Mouse (Mus musculus): ENCODE measurements around the gene Rbfox2. TPM values are rescaled to one million over a fixed set of nuclear protein-coding genes. Genes with fewer than 3 reads are reported as not detected.

Gene Rbfox2
- polyA plus RNA-seq, 1 experiment = 6.6 TPM

DNA sequence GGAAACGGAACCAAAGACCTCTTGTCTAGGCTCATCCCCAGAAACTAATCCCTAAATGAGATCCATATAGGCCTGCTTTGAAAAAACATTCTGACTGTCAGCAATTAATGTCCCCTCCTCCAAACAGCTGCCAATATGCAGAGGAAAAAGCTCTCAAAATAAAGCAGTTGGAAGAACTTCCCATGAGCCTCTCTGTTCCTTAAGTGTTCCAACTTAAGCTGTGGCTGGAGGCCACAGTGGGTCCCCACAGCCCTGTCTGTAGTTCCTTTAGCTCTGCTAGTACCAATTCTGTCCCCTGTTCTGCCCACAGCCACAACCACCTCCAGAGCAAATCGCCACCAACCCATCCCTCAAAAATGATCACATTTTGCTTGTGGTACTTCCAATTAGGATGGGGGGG is 10.2 kb downstream of the Rbfox2 start:
- Histone ChIP-seq H3K27me3 (ENCODE audit: control insufficient read depth, insufficient read depth, low read length) (no peaks in the 10 kb centered on the region; the same call in 1 of the 2 replicates), H3K27ac (ENCODE audit: insufficient read depth, low read length) (no peak overlapping the region), H3K4me3 (ENCODE audit: extremely low read depth, insufficient read depth, insufficient read length) (no peak overlapping the region), H3K4me1 (ENCODE audit: control insufficient read depth, insufficient read depth, insufficient read length) (no peaks in the 10 kb centered on the region), H3K36me3 (ENCODE audit: control insufficient read depth, insufficient read depth, low read length) (no peaks in the 10 kb centered on the region)
- WGBS = 82% methylated on average over 2 of the region's 2 CpGs
- no peak for DNase-seq (ENCODE audit: low read depth in 1 of 2, low spot score in 2 of 2)
- no peak for TF ChIP-seq CTCF (IDR thresholded peaks at IDR 0.05; ENCODE audit: extremely low read depth, insufficient read depth, insufficient read length, insufficient replicate concordance)

DNA sequence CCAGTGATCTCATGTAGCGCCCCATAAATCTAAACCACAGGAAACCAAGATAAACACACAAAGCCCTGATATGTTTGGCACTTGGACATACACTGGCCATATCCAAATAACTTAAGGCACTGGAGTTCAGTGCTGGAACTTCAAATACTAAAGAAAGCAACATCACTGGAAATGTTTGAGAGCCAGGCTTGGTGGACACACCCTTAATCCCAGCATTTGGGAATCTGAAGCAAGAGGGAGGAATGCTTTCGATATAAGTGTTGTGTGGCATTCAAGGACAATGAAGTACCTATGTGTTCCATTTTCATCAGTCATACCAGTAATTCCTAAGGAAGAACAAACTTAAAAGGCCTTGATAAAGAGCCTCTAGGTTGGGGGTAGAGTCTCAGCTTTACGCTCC is 13.3 kb downstream of the Rbfox2 start:
- TF ChIP-seq CTCF (IDR thresholded peaks at IDR 0.05; ENCODE audit: extremely low read depth, insufficient read depth, insufficient read length, insufficient replicate concordance) (no peak), POLR2A (IDR thresholded peaks at IDR 0.05; ENCODE audit: low read depth, low read length) (no peak)
- H3K27me3 ChIP-seq (ENCODE audit: control insufficient read depth, insufficient read depth, low read length) = no peaks in the 10 kb centered on the region
- 89% methylated on average over 3 of the region's 3 CpGs for WGBS
- no peak overlapping the region for H3K4me3 ChIP-seq (ENCODE audit: extremely low read depth, insufficient read depth, insufficient read length)
- no peak overlapping the region for H3K27ac ChIP-seq (ENCODE audit: insufficient read depth, low read length)
- H3K36me3 ChIP-seq (ENCODE audit: control insufficient read depth, insufficient read depth, low read length) = no peaks in the 10 kb centered on the region
- H3K4me1 ChIP-seq (ENCODE audit: control insufficient read depth, insufficient read depth, insufficient read length) = no peaks in the 10 kb centered on the region
- DNase-seq (ENCODE audit: low read depth in 1 of 2, low spot score in 2 of 2) = no peak

DNA sequence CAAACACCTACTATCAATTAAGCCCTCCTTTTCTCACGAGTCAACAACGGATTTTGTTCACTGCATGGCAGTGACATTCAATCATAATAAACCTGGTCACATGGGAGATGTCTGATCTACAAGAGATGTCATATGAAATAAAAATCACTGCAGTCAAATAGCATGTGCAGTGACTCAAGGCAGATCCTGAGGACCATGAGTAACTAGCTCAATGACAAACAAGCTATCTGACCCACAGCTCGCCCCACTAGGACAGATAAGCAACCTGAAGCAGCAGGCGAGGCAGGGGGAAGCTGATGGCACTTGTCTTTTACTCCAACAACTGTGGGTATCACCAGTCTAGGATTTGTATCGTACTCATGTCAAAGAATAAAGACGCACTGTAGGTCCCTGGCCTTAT is 14.4 kb downstream of the Rbfox2 start:
- H3K36me3 ChIP-seq (ENCODE audit: control insufficient read depth, insufficient read depth, low read length) = no peaks in the 10 kb centered on the region
- no peak for DNase-seq (ENCODE audit: low read depth in 1 of 2, low spot score in 2 of 2)
- 83% methylated on average over 6 of the region's 6 CpGs for WGBS
- no peak for TF ChIP-seq CTCF (IDR thresholded peaks at IDR 0.05; ENCODE audit: extremely low read depth, insufficient read depth, insufficient read length, insufficient replicate concordance)
- no peak for TF ChIP-seq POLR2A (IDR thresholded peaks at IDR 0.05; ENCODE audit: low read depth, low read length)
- H3K27ac ChIP-seq (ENCODE audit: insufficient read depth, low read length) = no peak overlapping the region
- H3K4me3 ChIP-seq (ENCODE audit: extremely low read depth, insufficient read depth, insufficient read length) = no peak overlapping the region
- no peaks in the 10 kb centered on the region for H3K4me1 ChIP-seq (ENCODE audit: control insufficient read depth, insufficient read depth, insufficient read length)
- no peaks in the 10 kb centered on the region for H3K27me3 ChIP-seq (ENCODE audit: control insufficient read depth, insufficient read depth, low read length)

DNA sequence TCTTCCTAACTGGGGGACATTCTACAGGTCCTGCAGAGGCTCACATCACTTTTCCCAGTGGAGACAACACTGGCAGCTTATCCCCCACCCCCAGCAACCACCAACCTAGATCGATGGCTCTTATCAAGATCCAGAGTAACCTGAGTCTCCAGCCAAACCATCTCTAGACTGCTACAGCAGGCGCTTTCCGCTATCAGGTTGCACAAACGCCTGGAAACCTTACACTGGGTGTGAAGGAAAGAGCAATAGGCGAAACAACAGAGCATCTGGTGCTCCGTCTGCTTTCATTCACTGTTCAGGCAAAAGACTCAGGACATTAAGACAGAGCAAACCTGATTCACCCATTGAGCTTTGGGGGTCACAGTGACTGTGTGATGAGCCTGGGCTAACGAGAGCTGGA is 15.3 kb downstream of the Rbfox2 start:
- Histone ChIP-seq H3K4me3 (ENCODE audit: extremely low read depth, insufficient read depth, insufficient read length) (no peak overlapping the region), H3K4me1 (ENCODE audit: control insufficient read depth, insufficient read depth, insufficient read length) (no peaks in the 10 kb centered on the region), H3K36me3 (ENCODE audit: control insufficient read depth, insufficient read depth, low read length) (no peaks in the 10 kb centered on the region), H3K27ac (ENCODE audit: insufficient read depth, low read length) (no peak overlapping the region), H3K27me3 (ENCODE audit: control insufficient read depth, insufficient read depth, low read length) (no peaks in the 10 kb centered on the region)
- WGBS = 85% methylated on average over 7 of the region's 7 CpGs
- DNase-seq (ENCODE audit: low read depth in 1 of 2, low spot score in 2 of 2) = no peak
- TF ChIP-seq POLR2A (IDR thresholded peaks at IDR 0.05; ENCODE audit: low read depth, low read length) (no peak), CTCF (IDR thresholded peaks at IDR 0.05; ENCODE audit: extremely low read depth, insufficient read depth, insufficient read length, insufficient replicate concordance) (no peak)

DNA sequence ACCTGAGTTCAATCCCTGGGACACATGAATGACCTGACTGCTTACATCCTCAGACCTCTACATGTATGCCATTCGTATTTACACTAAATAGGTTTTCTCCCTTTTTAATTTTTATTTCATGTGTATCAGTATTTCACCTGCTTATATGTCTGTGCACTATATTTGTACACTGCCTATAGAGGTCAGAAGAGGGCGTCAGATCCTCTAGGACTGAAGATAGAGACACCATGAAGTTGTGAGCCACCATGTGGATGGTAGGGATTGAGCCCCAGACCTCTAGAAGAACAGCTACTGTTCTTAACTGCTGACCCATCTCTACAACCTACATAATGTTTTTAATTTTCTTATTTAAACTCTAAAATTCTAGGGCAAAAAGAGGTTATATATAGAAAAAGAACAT is 16.5 kb downstream of the Rbfox2 start:
- Histone ChIP-seq H3K4me1 (ENCODE audit: control insufficient read depth, insufficient read depth, insufficient read length) (no peaks in the 10 kb centered on the region), H3K27me3 (ENCODE audit: control insufficient read depth, insufficient read depth, low read length) (no peaks in the 10 kb centered on the region), H3K27ac (ENCODE audit: insufficient read depth, low read length) (no peak overlapping the region), H3K4me3 (ENCODE audit: extremely low read depth, insufficient read depth, insufficient read length) (no peak overlapping the region), H3K36me3 (ENCODE audit: control insufficient read depth, insufficient read depth, low read length) (no peaks in the 10 kb centered on the region)
- DNase-seq (ENCODE audit: low read depth in 1 of 2, low spot score in 2 of 2) = no peak
- TF ChIP-seq CTCF (IDR thresholded peaks at IDR 0.05; ENCODE audit: extremely low read depth, insufficient read depth, insufficient read length, insufficient replicate concordance) = no peak
- no peak for TF ChIP-seq POLR2A (IDR thresholded peaks at IDR 0.05; ENCODE audit: low read depth, low read length)
- 72% methylated on average over 2 of the region's 2 CpGs for WGBS

DNA sequence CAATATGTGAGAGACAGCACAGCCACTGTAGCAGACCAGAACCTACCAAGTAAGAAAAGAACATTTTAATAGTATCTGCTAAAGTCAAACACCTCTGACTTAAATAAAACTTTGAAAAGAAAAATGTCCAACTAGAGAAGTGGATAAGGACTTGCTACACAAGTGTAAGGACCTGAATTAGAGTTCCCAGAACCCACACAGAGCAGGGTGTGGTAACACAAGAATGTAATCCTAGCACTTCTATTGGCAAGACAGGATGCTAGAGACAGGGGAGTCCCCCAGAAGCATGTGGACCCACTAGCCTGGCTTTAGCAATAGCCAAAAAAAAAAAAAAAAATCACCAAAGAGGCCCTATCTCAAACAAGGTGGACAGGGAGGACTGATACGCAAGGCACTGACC is 26.7 kb downstream of the Rbfox2 start:
- no peak overlapping the region for H3K27ac ChIP-seq (ENCODE audit: insufficient read depth, low read length)
- no peaks in the 10 kb centered on the region for H3K4me1 ChIP-seq (ENCODE audit: control insufficient read depth, insufficient read depth, insufficient read length)
- no peak overlapping the region for H3K4me3 ChIP-seq (ENCODE audit: extremely low read depth, insufficient read depth, insufficient read length)
- TF ChIP-seq CTCF (IDR thresholded peaks at IDR 0.05; ENCODE audit: extremely low read depth, insufficient read depth, insufficient read length, insufficient replicate concordance) (no peak), POLR2A (IDR thresholded peaks at IDR 0.05; ENCODE audit: low read depth, low read length) (no peak)
- no peaks in the 10 kb centered on the region for H3K36me3 ChIP-seq (ENCODE audit: control insufficient read depth, insufficient read depth, low read length)
- WGBS = 96% methylated on average over 1 of the region's 1 CpGs
- no peaks in the 10 kb centered on the region for H3K27me3 ChIP-seq (ENCODE audit: control insufficient read depth, insufficient read depth, low read length)
- DNase-seq (ENCODE audit: low read depth in 1 of 2, low spot score in 2 of 2) = no peak

DNA sequence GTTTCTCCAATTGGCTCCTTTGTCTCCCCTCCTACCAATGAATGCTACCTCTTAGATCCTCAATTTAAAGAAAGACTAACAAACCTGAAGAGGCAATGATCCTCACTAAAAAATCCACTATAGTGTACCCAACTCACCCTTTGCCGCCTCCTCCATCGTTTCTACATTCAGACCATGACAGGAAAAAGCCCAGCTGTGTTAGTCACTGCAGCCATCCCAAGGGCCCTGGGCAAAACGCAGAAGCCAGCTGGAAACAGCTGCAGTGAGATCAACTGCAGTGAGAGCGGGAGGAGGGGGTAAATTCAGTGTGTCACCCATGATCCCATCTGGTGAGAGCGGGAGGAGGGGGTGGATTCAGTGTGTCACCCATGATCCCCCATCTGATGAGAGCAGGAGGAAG is 28.0 kb downstream of the Rbfox2 start:
- no peak for TF ChIP-seq POLR2A (IDR thresholded peaks at IDR 0.05; ENCODE audit: low read depth, low read length)
- H3K4me3 ChIP-seq (ENCODE audit: extremely low read depth, insufficient read depth, insufficient read length) = no peak overlapping the region
- WGBS = 72% methylated on average over 5 of the region's 5 CpGs

More for the DNA sequence above, 28.0 kb downstream of the Rbfox2 start:
- no peak overlapping the region for H3K27ac ChIP-seq (ENCODE audit: insufficient read depth, low read length)
- DNase-seq (ENCODE audit: low read depth in 1 of 2, low spot score in 2 of 2) = no peak
- no peaks in the 10 kb centered on the region for H3K27me3 ChIP-seq (ENCODE audit: control insufficient read depth, insufficient read depth, low read length)
- no peaks in the 10 kb centered on the region for H3K4me1 ChIP-seq (ENCODE audit: control insufficient read depth, insufficient read depth, insufficient read length)
- no peaks in the 10 kb centered on the region for H3K36me3 ChIP-seq (ENCODE audit: control insufficient read depth, insufficient read depth, low read length)
